Mouse (Mus musculus) brain, embryonic 14.5 days (tissue): ENCODE data around the gene Chad.

Experiments used
- CTCF ChIP-seq: fragments of 200-500 bp; IDR thresholded peaks from 2 replicates; pipeline ENCODE4 v1.5.1; 2012; ENCODE audit warnings: inconsistent platforms, mild to moderate bottlenecking, moderate library complexity, borderline replicate concordance; ENCODE audit not compliant: insufficient read depth, insufficient read length; ENCODE audit errors: extremely low read depth
- POLR2A ChIP-seq: fragments of 200-500 bp; IDR thresholded peaks from 2 replicates; pipeline ENCODE4 v1.6.1; 2012; ENCODE audit warnings: mild to moderate bottlenecking, inconsistent platforms, borderline replicate concordance; ENCODE audit not compliant: poor library complexity, insufficient read depth, insufficient read length, severe bottlenecking; ENCODE audit errors: extremely low read depth

DNA sequence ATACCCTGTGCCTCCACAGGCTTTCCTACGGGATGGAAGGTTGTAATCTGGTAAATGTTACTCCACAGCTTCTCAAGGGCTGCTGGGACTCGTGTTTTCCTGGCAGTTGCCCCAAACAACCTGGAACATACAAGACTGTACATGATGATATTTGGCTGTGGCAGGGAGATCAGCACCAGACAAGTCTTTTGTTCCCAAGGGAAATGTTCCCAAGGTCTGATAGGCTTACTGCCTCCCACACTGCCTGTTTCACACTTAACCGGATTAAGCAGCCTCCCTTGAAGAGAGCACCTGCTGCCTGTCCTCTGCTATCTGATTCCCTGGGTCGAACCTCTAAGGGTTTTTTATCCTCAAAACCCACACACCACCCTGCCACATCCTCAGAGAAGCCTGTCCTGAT lies 50.6 kb downstream of the Chad start:
- TF ChIP-seq POLR2A (no peak), CTCF (no peak)
